Mouse (Mus musculus): Measurements from ENCODE around the gene Vmn1r47. TPM values are rescaled to one million over a fixed set of nuclear protein-coding genes. Genes with fewer than 3 reads are reported as not detected.
"Not testable (repeated sequence)": the region's sequence is repeated elsewhere in the genome, so short reads cannot be mapped to it uniquely, and the experiment has no call there.

Gene Vmn1r47
- polyA plus RNA-seq (2014; fragmentation: Nextera tagmentation; extraction: Ambion mirVana): not detected in 2 replicates

GRCm38 (mm10) chr6:90015847-90016246 lies at the start of gene Vmn1r47:
Vmn1r47 (plus strand) TSS chr6:90016147.
- not testable (repeated sequence) for H3K9me3 ChIP-seq (replicated peaks; ENCODE audit: control insufficient read depth, low read length); DNase-seq (ENCODE audit: low spot score); H3K4me1 ChIP-seq (ENCODE audit: control insufficient read depth, insufficient read depth, low read length); H3K4me2 ChIP-seq (ENCODE audit: low read depth, low read length); ATAC-seq (replicated peaks; ENCODE audit: insufficient number of reproducible peaks, low FRiP score, low TSS enrichment, low read depth); H3K4me3 ChIP-seq (ENCODE audit: low read depth, low read length); H3K27ac ChIP-seq (replicated peaks; ENCODE audit: low read depth, low read length); H3K36me3 ChIP-seq (replicated peaks; ENCODE audit: control insufficient read depth, insufficient read depth, low read depth, low read length); H3K27me3 ChIP-seq (ENCODE audit: control insufficient read depth, insufficient read depth, low read length); H3K9ac ChIP-seq (replicated peaks; ENCODE audit: low read length)
- 96% methylated on average over 1 of the region's 1 CpGs for WGBS

GRCm38 (mm10) chr6:89966341-89966740 lies 49.6 kb upstream of the Vmn1r47 start:
- Histone ChIP-seq H3K27ac (replicated peaks; ENCODE audit: low read depth, low read length) (no peak overlapping the region), H3K4me1 (ENCODE audit: control insufficient read depth, insufficient read depth, low read length) (no peaks in the 10 kb centered on the region), H3K9me3 (replicated peaks; ENCODE audit: control insufficient read depth, low read length) (peaks cover 3% of the 10 kb centered on the region; the same call in 1 of the 2 replicates), H3K9ac (replicated peaks; ENCODE audit: low read length) (no peak overlapping the region), H3K4me3 (ENCODE audit: low read depth, low read length) (no peak overlapping the region), H3K36me3 (replicated peaks; ENCODE audit: control insufficient read depth, insufficient read depth, low read depth, low read length) (no peaks in the 10 kb centered on the region), H3K27me3 (ENCODE audit: control insufficient read depth, insufficient read depth, low read length) (no peaks in the 10 kb centered on the region), H3K4me2 (ENCODE audit: low read depth, low read length) (no peak overlapping the region)
- no peak for ATAC-seq (replicated peaks; ENCODE audit: insufficient number of reproducible peaks, low FRiP score, low TSS enrichment, low read depth)
- DNase-seq (ENCODE audit: low spot score): no peak

- H3K36me3 ChIP-seq (replicated peaks; ENCODE audit: control insufficient read depth, insufficient read depth, low read depth, low read length): no peaks in the 10 kb centered on the region
- H3K4me3 ChIP-seq (ENCODE audit: low read depth, low read length): no peak within 1 kb of the TSS
- H3K4me1 ChIP-seq (ENCODE audit: control insufficient read depth, insufficient read depth, low read length): no peaks in the 10 kb centered on the region
- DNase-seq (ENCODE audit: low spot score) (no peak), ATAC-seq (replicated peaks; ENCODE audit: insufficient number of reproducible peaks, low FRiP score, low TSS enrichment, low read depth) (no peak)
- peaks cover 3% of the 10 kb centered on the region; the same call in 1 of the 2 replicates for H3K9me3 ChIP-seq (replicated peaks; ENCODE audit: control insufficient read depth, low read length)
- no peaks in the 10 kb centered on the region for H3K27me3 ChIP-seq (ENCODE audit: control insufficient read depth, insufficient read depth, low read length)
- no peak within 1 kb of the TSS for H3K4me2 ChIP-seq (ENCODE audit: low read depth, low read length)
- no peak within 1 kb of the TSS for H3K9ac ChIP-seq (replicated peaks; ENCODE audit: low read length)
- 62% methylated on average over 2 of the region's 2 CpGs for WGBS
- no peak within 1 kb of the TSS for H3K27ac ChIP-seq (replicated peaks; ENCODE audit: low read depth, low read length)
Observed at GRCm38 (mm10) chr6:89969013-89969412, 46.9 kb upstream of the Vmn1r47 start, which contains the start of gene Vmn1r46. Vmn1r46 (plus strand) TSS chr6:89969313.

GRCm38 (mm10) chr6:89985989-89986388 lies 30.0 kb upstream of the Vmn1r47 start:
- H3K9me3 ChIP-seq (replicated peaks; ENCODE audit: control insufficient read depth, low read length): no peaks in the 10 kb centered on the region
- H3K4me3 ChIP-seq (ENCODE audit: low read depth, low read length): no peak overlapping the region
- DNase-seq (ENCODE audit: low spot score) (no peak), ATAC-seq (replicated peaks; ENCODE audit: insufficient number of reproducible peaks, low FRiP score, low TSS enrichment, low read depth) (no peak)
- H3K4me2 ChIP-seq (ENCODE audit: low read depth, low read length): no peak overlapping the region
- H3K27ac ChIP-seq (replicated peaks; ENCODE audit: low read depth, low read length): no peak overlapping the region
- no peaks in the 10 kb centered on the region for H3K4me1 ChIP-seq (ENCODE audit: control insufficient read depth, insufficient read depth, low read length)
- no peaks in the 10 kb centered on the region for H3K36me3 ChIP-seq (replicated peaks; ENCODE audit: control insufficient read depth, insufficient read depth, low read depth, low read length)
- 21% methylated on average over 1 of the region's 1 CpGs for WGBS
- H3K27me3 ChIP-seq (ENCODE audit: control insufficient read depth, insufficient read depth, low read length): no peaks in the 10 kb centered on the region
- no peak overlapping the region for H3K9ac ChIP-seq (replicated peaks; ENCODE audit: low read length)

- H3K36me3 ChIP-seq (replicated peaks; ENCODE audit: control insufficient read depth, insufficient read depth, low read depth, low read length); H3K9me3 ChIP-seq (replicated peaks; ENCODE audit: control insufficient read depth, low read length); H3K4me3 ChIP-seq (ENCODE audit: low read depth, low read length); H3K27ac ChIP-seq (replicated peaks; ENCODE audit: low read depth, low read length); H3K9ac ChIP-seq (replicated peaks; ENCODE audit: low read length); H3K4me1 ChIP-seq (ENCODE audit: control insufficient read depth, insufficient read depth, low read length); DNase-seq (ENCODE audit: low spot score); H3K27me3 ChIP-seq (ENCODE audit: control insufficient read depth, insufficient read depth, low read length); H3K4me2 ChIP-seq (ENCODE audit: low read depth, low read length); ATAC-seq (replicated peaks; ENCODE audit: insufficient number of reproducible peaks, low FRiP score, low TSS enrichment, low read depth): not testable (repeated sequence)
- no CpG with 5 or more reads among the region's 2 CpGs for WGBS
Observed at GRCm38 (mm10) chr6:90036741-90037140, 20.8 kb downstream of the Vmn1r47 start, which contains the start of gene Vmn1r48. Vmn1r48 (minus strand) TSS chr6:90036841.

Other genes starting within 250 kb of the Vmn1r47 start
- not detected in 2 replicates for gene Vmn1r42, start 139.7 kb upstream of the Vmn1r47 start, polyA plus RNA-seq (2014; fragmentation: Nextera tagmentation; extraction: Ambion mirVana)
- not detected in 2 replicates for gene Vmn1r43, start 139.7 kb upstream of the Vmn1r47 start, polyA plus RNA-seq (2014; fragmentation: Nextera tagmentation; extraction: Ambion mirVana)
- gene Vmn1r44, start 132.5 kb upstream of the Vmn1r47 start, polyA plus RNA-seq (2014; fragmentation: Nextera tagmentation; extraction: Ambion mirVana): not detected in 2 replicates
- gene Vmn1r45, start 75.5 kb upstream of the Vmn1r47 start, polyA plus RNA-seq (2014; fragmentation: Nextera tagmentation; extraction: Ambion mirVana): not detected in 2 replicates
- gene Vmn1r46, start 46.8 kb upstream of the Vmn1r47 start, polyA plus RNA-seq (2014; fragmentation: Nextera tagmentation; extraction: Ambion mirVana): not detected in 2 replicates
- gene Vmn1r48, start 20.7 kb downstream of the Vmn1r47 start, polyA plus RNA-seq (2014; fragmentation: Nextera tagmentation; extraction: Ambion mirVana): not detected in 2 replicates
- gene Vmn1r49, start 62.4 kb downstream of the Vmn1r47 start, polyA plus RNA-seq (2014; fragmentation: Nextera tagmentation; extraction: Ambion mirVana): not detected in 2 replicates
- not detected in 2 replicates for gene Vmn1r50, start 85.3 kb downstream of the Vmn1r47 start, polyA plus RNA-seq (2014; fragmentation: Nextera tagmentation; extraction: Ambion mirVana)
- not detected in 2 replicates for gene Vmn1r51, start 106.4 kb downstream of the Vmn1r47 start, polyA plus RNA-seq (2014; fragmentation: Nextera tagmentation; extraction: Ambion mirVana)
- not detected in 2 replicates for gene Vmn1r52, start 158.7 kb downstream of the Vmn1r47 start, polyA plus RNA-seq (2014; fragmentation: Nextera tagmentation; extraction: Ambion mirVana)
- gene V1ra8, start 186.6 kb downstream of the Vmn1r47 start, polyA plus RNA-seq (2014; fragmentation: Nextera tagmentation; extraction: Ambion mirVana): not detected in 2 replicates
- gene Vmn1r53, start 208.3 kb downstream of the Vmn1r47 start, polyA plus RNA-seq (2014; fragmentation: Nextera tagmentation; extraction: Ambion mirVana): not detected in 2 replicates
- not detected in 2 replicates for gene Vmn1r54, start 230.2 kb downstream of the Vmn1r47 start, polyA plus RNA-seq (2014; fragmentation: Nextera tagmentation; extraction: Ambion mirVana)